Mouse (Mus musculus) CD4-positive, CD25-positive, alpha-beta regulatory T cell, adult 4 months (primary cell): ENCODE measurements around the gene Hmgn3. TPM values are rescaled to one million over a fixed set of nuclear protein-coding genes. Genes with fewer than 3 reads are reported as not detected.
"Not testable (repeated sequence)": the region's sequence is repeated elsewhere in the genome, so short reads cannot be mapped to it uniquely, and the experiment has no call there.

Experiments used
- ATAC-seq: one replicate; pipeline ENCODE4 v1.8.0; 2017
- polyA plus RNA-seq, 2 experiments: library from polyadenylated mRNA; unstranded; fragments of 100-300 nt; shearing (Covaris generic); gene quantifications; one replicate each; pipeline ENCODE4 v1.2.1; 2017

The Hmgn3 gene
- polyA plus RNA-seq = 10 to 100 TPM; 33.8 to 47.7 TPM

- ATAC-seq = peak; percentile 97
Observed at GRCm38 (mm10) chr9:83146446-83147188, at the start of gene Hmgn3. Hmgn3 (minus strand) TSS chr9:83146685.

- ATAC-seq = no peak
Observed at GRCm38 (mm10) chr9:83195765-83196164, 49.3 kb upstream of the Hmgn3 start.

GRCm38 (mm10) chr9:83195007-83195406 lies 48.5 kb upstream of the Hmgn3 start:
- no peak for ATAC-seq

GRCm38 (mm10) chr9:83187752-83188151 lies 41.3 kb upstream of the Hmgn3 start:
- no peak for ATAC-seq

- peak; percentile 29 for ATAC-seq
Observed at GRCm38 (mm10) chr9:83145591-83146445, 667 bp downstream of the Hmgn3 start.

- ATAC-seq = no peak
Observed at GRCm38 (mm10) chr9:83129831-83130230, 16.7 kb downstream of the Hmgn3 start.

- ATAC-seq = no peak
Observed at GRCm38 (mm10) chr9:83127840-83128239, 18.6 kb downstream of the Hmgn3 start.

GRCm38 (mm10) chr9:83126482-83126881 lies 20.0 kb downstream of the Hmgn3 start:
- not testable (repeated sequence) for ATAC-seq

GRCm38 (mm10) chr9:83119211-83119610 lies 27.3 kb downstream of the Hmgn3 start:
- no peak for ATAC-seq

GRCm38 (mm10) chr9:83117486-83117885 lies 29.0 kb downstream of the Hmgn3 start:
- ATAC-seq = no peak

- ATAC-seq = no peak
Observed at GRCm38 (mm10) chr9:83116774-83117474, 29.6 kb downstream of the Hmgn3 start.

- no peak for ATAC-seq
Observed at GRCm38 (mm10) chr9:83115676-83116075, 30.8 kb downstream of the Hmgn3 start.

GRCm38 (mm10) chr9:83113800-83114217 lies 32.7 kb downstream of the Hmgn3 start:
- ATAC-seq = no peak

- no peak for ATAC-seq
Observed at GRCm38 (mm10) chr9:83112305-83112768, 34.1 kb downstream of the Hmgn3 start.

- ATAC-seq = no peak
Observed at GRCm38 (mm10) chr9:83111789-83112188, 34.7 kb downstream of the Hmgn3 start.

GRCm38 (mm10) chr9:83111117-83111686 lies 35.3 kb downstream of the Hmgn3 start:
- no peak for ATAC-seq

- no peak for ATAC-seq
Observed at GRCm38 (mm10) chr9:83110406-83111116, 35.9 kb downstream of the Hmgn3 start.

- ATAC-seq = no peak
Observed at GRCm38 (mm10) chr9:83109705-83110104, 36.8 kb downstream of the Hmgn3 start.

- no peak for ATAC-seq
Observed at GRCm38 (mm10) chr9:83108821-83109220, 37.7 kb downstream of the Hmgn3 start.

- no peak for ATAC-seq
Observed at GRCm38 (mm10) chr9:83103785-83104184, 42.7 kb downstream of the Hmgn3 start.

GRCm38 (mm10) chr9:83101691-83102090 lies 44.8 kb downstream of the Hmgn3 start:
- ATAC-seq = no peak

- ATAC-seq = no peak
Observed at GRCm38 (mm10) chr9:83100786-83101185, 45.7 kb downstream of the Hmgn3 start.
